Mouse (Mus musculus) small intestine, adult 2 months (tissue): ENCODE results near the gene Xkr7.

ENCODE experiments used
- CTCF ChIP-seq: fragments of 200-500 bp; IDR thresholded peaks from 2 replicates; pipeline ENCODE4 v1.5.1; 2012; ENCODE audit warnings: low read depth, mild to moderate bottlenecking, control low read depth, inconsistent platforms, low read length, moderate library complexity, mixed read lengths; ENCODE audit not compliant: insufficient replicate concordance, insufficient read length; ENCODE audit errors: extremely low read depth
- POLR2A ChIP-seq: fragments of 200-500 bp; IDR thresholded peaks from 2 replicates; pipeline ENCODE4 v1.6.1; 2012; ENCODE audit warnings: low read depth, mild to moderate bottlenecking, control low read depth, inconsistent platforms, low read length, moderate library complexity

- no peak for TF ChIP-seq CTCF
- no peak for TF ChIP-seq POLR2A
Measured at GRCm38 (mm10) chr2:153036690-153037089, 5.0 kb downstream of the Xkr7 start.
